Mouse (Mus musculus) splenic B cell, adult 2 months (primary cell): Measurements from ENCODE around the gene Scarf2.
A peak's percentile ranks its signal among the peaks of the same experiment; 100 is the strongest.

Experiments used
- DNase-seq: peaks from one replicate; pipeline ENCODE4 v3.0.0-alpha.2; 2011; ENCODE audit warnings: low read depth, low spot score
- H3K27me3 ChIP-seq: 2 replicates; pipeline ENCODE4 v1.6.1; 2012; ENCODE audit warnings: mild to moderate bottlenecking, low read length, moderate library complexity, mixed read lengths; ENCODE audit not compliant: control insufficient read depth, poor library complexity, insufficient read depth, severe bottlenecking
- H3K36me3 ChIP-seq: 2 replicates; pipeline ENCODE4 v1.6.1; 2012; ENCODE audit warnings: mild to moderate bottlenecking, low read length, moderate library complexity, mixed read lengths; ENCODE audit not compliant: control insufficient read depth, poor library complexity, insufficient read depth, severe bottlenecking

Scarf2 gene

DNA sequence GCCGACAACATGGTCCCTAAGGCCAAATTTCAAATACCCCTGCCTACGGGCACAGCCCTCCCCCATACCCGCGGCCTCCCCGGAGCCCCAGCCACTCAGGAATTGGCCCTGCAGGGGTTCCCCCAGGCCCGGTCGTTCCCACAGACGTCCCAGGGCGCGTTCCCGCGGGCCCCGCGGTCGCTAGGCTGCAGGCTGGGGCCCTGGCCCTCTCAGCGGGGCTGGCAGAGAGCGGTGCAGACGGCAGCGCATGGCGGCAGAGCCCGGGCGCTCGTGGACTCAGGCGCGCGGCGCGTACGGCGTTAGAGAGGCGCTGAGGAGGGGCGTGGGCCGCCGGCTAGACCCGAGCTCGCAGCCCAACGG, 36.2 kb downstream of the Scarf2 start:
- Histone ChIP-seq H3K36me3 (no peaks in the 10 kb centered on the region; the same call in 1 of the 2 replicates), H3K27me3 (no peaks in the 10 kb centered on the region)
- no peak for DNase-seq

GRCm38 (mm10) chr16:17833681-17834399, 36.8 kb downstream of the Scarf2 start:
- no peak for DNase-seq
- no peaks in the 10 kb centered on the region; the same call in 1 of the 2 replicates for H3K36me3 ChIP-seq
- H3K27me3 ChIP-seq = no peaks in the 10 kb centered on the region

DNA sequence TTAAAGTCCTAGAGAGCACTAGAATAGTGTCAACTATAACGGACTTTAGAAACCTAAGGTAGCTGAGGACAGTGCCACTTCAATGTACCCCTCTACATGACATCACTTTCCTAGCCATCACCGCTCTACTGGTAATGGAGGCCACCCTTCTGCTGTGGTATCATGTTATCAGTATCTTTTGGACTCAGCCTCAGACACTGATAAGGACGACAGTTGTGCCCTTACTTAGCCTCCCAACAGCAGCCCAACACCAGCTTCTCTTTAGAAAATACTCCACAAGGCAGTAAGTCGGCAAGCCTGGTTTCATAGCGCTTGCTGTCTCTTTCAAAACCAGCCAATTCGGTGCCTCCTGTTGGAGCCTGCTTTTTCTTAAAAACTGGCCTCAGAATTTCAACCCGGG, 37.5 kb downstream of the Scarf2 start:
- no peaks in the 10 kb centered on the region; the same call in 1 of the 2 replicates for H3K36me3 ChIP-seq
- DNase-seq = no peak
- H3K27me3 ChIP-seq = no peaks in the 10 kb centered on the region

GRCm38 (mm10) chr16:17835481-17835880, 38.4 kb downstream of the Scarf2 start:
- H3K27me3 ChIP-seq = no peaks in the 10 kb centered on the region
- no peak for DNase-seq

DNA sequence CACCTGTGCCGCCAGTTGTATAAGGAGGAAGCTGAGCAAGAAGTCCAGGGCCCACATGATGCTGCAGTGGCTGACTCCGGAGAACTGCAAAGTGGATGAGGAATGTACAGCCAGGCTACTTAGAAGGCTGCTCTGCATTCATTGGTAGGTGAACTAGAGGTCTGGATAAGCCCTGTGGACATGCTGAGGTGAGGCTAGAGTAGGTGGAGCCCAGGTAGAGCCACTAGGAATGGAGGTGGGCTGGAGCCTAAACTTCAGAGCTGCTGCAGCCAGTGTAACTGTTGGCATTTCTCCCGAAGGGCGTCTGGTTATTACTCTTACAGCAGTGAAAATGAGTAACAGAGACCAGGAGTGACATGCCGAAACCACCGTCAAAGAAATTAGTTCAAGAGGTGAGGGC, 41.0 kb downstream of the Scarf2 start, which contains the start of gene Car15:
Gene Car15 (minus strand): TSS at position 314 of the 400 bp plus-strand sequence.
- no peaks in the 10 kb centered on the region for H3K27me3 ChIP-seq
- no peaks in the 10 kb centered on the region; the same call in 1 of the 2 replicates for H3K36me3 ChIP-seq

More at GRCm38 (mm10) chr16:17835481-17835880, 38.4 kb downstream of the Scarf2 start:
- H3K36me3 ChIP-seq = no peaks in the 10 kb centered on the region; the same call in 1 of the 2 replicates

GRCm38 (mm10) chr16:17839976-17840375, 42.9 kb downstream of the Scarf2 start:
- no peak for DNase-seq
- peaks cover 7% of the 10 kb centered on the region for H3K36me3 ChIP-seq
- H3K27me3 ChIP-seq = no peaks in the 10 kb centered on the region

More for the DNA sequence above, 41.0 kb downstream of the Scarf2 start, which contains the start of gene Car15:
- DNase-seq = no peak

GRCm38 (mm10) chr16:17842437-17842836, 45.4 kb downstream of the Scarf2 start:
- H3K27me3 ChIP-seq = no peaks in the 10 kb centered on the region
- H3K36me3 ChIP-seq = peaks cover 7% of the 10 kb centered on the region
- DNase-seq = no peak

- H3K27me3 ChIP-seq = no peaks in the 10 kb centered on the region
- DNase-seq = no peak
- peaks cover 10% of the 10 kb centered on the region for H3K36me3 ChIP-seq
Observed at GRCm38 (mm10) chr16:17843701-17844365, 46.8 kb downstream of the Scarf2 start.

- Histone ChIP-seq H3K27me3 (no peaks in the 10 kb centered on the region), H3K36me3 (peaks cover 10% of the 10 kb centered on the region; the same call in 1 of the 2 replicates)
- DNase-seq = no peak
Observed at GRCm38 (mm10) chr16:17848431-17848830, 51.3 kb downstream of the Scarf2 start.

- DNase-seq = peak; percentile 69
- no peaks in the 10 kb centered on the region for H3K27me3 ChIP-seq
- peaks cover 10% of the 10 kb centered on the region; the same call in 1 of the 2 replicates for H3K36me3 ChIP-seq
Observed at GRCm38 (mm10) chr16:17848928-17849327, 51.8 kb downstream of the Scarf2 start.

GRCm38 (mm10) chr16:17849486-17849885, 52.4 kb downstream of the Scarf2 start:
- no peak for DNase-seq
- H3K36me3 ChIP-seq = peaks cover 4% of the 10 kb centered on the region; the same call in 1 of the 2 replicates
- H3K27me3 ChIP-seq = no peaks in the 10 kb centered on the region

- H3K36me3 ChIP-seq = peaks cover 2% of the 10 kb centered on the region; the same call in 1 of the 2 replicates
- DNase-seq = no peak
- H3K27me3 ChIP-seq = no peaks in the 10 kb centered on the region
Observed at GRCm38 (mm10) chr16:17851331-17851730, 54.2 kb downstream of the Scarf2 start.

GRCm38 (mm10) chr16:17851860-17852259, 54.8 kb downstream of the Scarf2 start:
- no peak for DNase-seq
- Histone ChIP-seq H3K36me3 (peaks cover 5% of the 10 kb centered on the region; the same call in 1 of the 2 replicates), H3K27me3 (no peaks in the 10 kb centered on the region)

DNA sequence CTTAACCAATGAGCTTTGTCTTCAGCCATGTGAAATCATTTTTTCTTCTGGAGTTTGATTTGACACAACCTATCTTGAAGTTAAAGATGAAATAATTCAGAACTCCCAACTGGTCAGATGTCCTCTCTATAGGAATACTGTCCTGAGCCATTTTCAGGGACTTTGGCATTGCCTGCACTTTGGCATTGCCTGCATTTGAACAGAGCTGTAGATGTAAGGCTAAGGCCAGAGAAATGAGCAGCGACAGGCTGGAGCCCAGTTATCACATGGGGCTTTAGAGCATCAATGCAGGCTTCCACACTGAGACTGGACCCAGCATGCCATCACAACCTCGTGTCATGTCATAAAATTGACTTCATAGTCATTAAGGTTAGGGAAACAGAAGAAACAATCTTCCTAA, 56.2 kb downstream of the Scarf2 start:
- H3K27me3 ChIP-seq = no peaks in the 10 kb centered on the region
- no peak for DNase-seq
- H3K36me3 ChIP-seq = peaks cover 5% of the 10 kb centered on the region; the same call in 1 of the 2 replicates

DNA sequence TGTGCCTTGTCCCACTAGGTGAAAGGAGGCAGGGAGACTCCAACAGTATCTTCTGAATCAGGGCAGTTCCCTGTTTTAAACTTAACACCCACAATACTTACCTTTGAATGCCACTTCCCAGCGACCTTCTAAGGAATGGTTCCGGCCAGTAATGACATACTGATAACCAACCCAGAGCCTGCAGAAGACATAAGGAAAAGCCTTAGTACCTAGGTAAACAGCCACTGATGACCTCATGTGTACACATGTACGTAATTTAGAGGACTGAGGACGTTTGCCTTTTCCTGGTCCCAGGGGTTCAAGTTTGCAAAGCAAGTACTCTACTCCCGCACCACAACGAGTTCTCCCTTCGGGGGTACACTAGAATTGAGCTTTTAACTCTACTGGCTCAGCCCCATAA, 60.1 kb downstream of the Scarf2 start:
- H3K27me3 ChIP-seq = no peaks in the 10 kb centered on the region
- peaks cover 3% of the 10 kb centered on the region; the same call in 1 of the 2 replicates for H3K36me3 ChIP-seq
- DNase-seq = no peak
